Comparison of ENCODE assay signal across 8 mouse cellular contexts in the genomic region with DNA sequence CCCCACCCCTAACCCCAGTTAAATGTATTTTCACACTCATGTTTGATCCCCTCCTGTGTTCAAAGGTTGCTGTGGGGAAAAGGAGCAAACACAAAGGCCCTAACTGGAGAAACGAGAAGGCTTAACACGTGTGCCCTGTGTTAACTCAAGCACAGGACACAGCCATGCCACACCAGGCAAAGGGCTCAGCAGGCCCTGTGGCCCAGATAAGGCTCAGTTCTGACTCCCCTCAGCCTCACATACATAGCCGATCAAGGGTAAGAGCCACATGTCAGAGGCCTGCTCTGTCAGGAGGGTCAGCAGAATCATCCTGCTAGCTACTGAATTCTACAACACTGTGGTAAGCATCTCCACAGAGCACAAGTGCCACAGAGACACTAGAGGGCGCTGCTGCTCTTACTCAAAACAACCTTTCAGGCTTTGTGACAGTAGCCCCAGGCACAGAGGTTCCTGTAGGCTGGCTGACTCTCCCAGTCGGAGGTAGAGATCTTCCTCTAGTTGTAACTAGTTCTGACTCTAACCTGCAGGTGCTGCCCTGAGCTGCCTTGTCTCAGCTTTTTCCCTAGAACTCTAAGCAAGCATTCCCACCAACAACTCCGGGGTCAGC. TPM values are rescaled to one million over a fixed set of nuclear protein-coding genes. Genes with fewer than 3 reads are reported as not detected.
DNase-seq lines count a peak whose midpoint lies in the region; ATAC-seq and TF ChIP-seq lines count a peak whose summit lies in the region.

No protein-coding gene starts in this region.

- no peak overlapping the region for H3K4me3 ChIP-seq in embryonic facial prominence, embryonic 10.5 days
- no peak overlapping the region for H3K4me3 ChIP-seq in heart, adult 2 months
- H3K4me3 ChIP-seq in kidney, adult 2 months (ENCODE audit: insufficient read depth, low read depth, low read length), result no peak overlapping the region
- H3K4me3 ChIP-seq in limb, embryonic 11.5 days (ENCODE audit: low read depth, low read length), result no peak overlapping the region
- no peak overlapping the region for H3K4me3 ChIP-seq in midbrain, embryonic 16.5 days (ENCODE audit: low read depth, low read length)

- no peaks in the 10 kb centered on the region for H3K4me1 ChIP-seq in embryonic facial prominence, embryonic 10.5 days
- peaks cover 17% of the 10 kb centered on the region for H3K4me1 ChIP-seq in heart, adult 2 months (ENCODE audit: control insufficient read depth, insufficient read depth, low read length)
- peaks cover 13% of the 10 kb centered on the region for H3K4me1 ChIP-seq in kidney, adult 2 months (ENCODE audit: control insufficient read depth, insufficient read depth, low read length)
- H3K4me1 ChIP-seq in limb, embryonic 11.5 days (ENCODE audit: control insufficient read depth, insufficient read depth, low read length), result no peaks in the 10 kb centered on the region
- no peaks in the 10 kb centered on the region for H3K4me1 ChIP-seq in midbrain, embryonic 16.5 days (ENCODE audit: control insufficient read depth, insufficient read depth, low read length)

- no peak overlapping the region for H3K27ac ChIP-seq in embryonic facial prominence, embryonic 10.5 days (replicated peaks)
- H3K27ac ChIP-seq in heart, adult 2 months, result peak overlapping the region; percentile 31; the same call in 1 of the 2 replicates
- H3K27ac ChIP-seq in kidney, adult 2 months (ENCODE audit: insufficient read depth, low read depth, low read length), result no peak overlapping the region; the same call in 1 of the 2 replicates
- H3K27ac ChIP-seq in limb, embryonic 11.5 days (replicated peaks; ENCODE audit: low read depth, low read length), result no peak overlapping the region
- H3K27ac ChIP-seq in midbrain, embryonic 16.5 days (ENCODE audit: low read length), result no peak overlapping the region

- peak; percentile 98 for TF ChIP-seq EP300 in heart, adult 2 months (IDR thresholded peaks at IDR 0.05; ENCODE audit: insufficient read depth, low read depth, low read length)

- TF ChIP-seq POLR2A in heart, adult 2 months (IDR thresholded peaks at IDR 0.05; ENCODE audit: insufficient read depth, low read depth, low read length), result no peak
- TF ChIP-seq POLR2A in kidney, adult 2 months (IDR thresholded peaks at IDR 0.05; ENCODE audit: low read depth, low read length), result no peak

- H3K36me3 ChIP-seq in embryonic facial prominence, embryonic 10.5 days (replicated peaks), result no peaks in the 10 kb centered on the region; the same call in 1 of the 2 replicates
- H3K36me3 ChIP-seq in heart, adult 2 months (ENCODE audit: control insufficient read depth, insufficient read depth, low read length), result no peaks in the 10 kb centered on the region
- no peaks in the 10 kb centered on the region for H3K36me3 ChIP-seq in kidney, adult 2 months (ENCODE audit: control insufficient read depth, insufficient read depth, low read length)
- no peaks in the 10 kb centered on the region for H3K36me3 ChIP-seq in limb, embryonic 11.5 days (ENCODE audit: control insufficient read depth, insufficient read depth, low read length)
- peaks cover 13% of the 10 kb centered on the region; the same call in 1 of the 2 replicates for H3K36me3 ChIP-seq in midbrain, embryonic 16.5 days (ENCODE audit: control insufficient read depth, insufficient read depth, low read length)

- DNase-seq in 3T3-L1 (ENCODE audit: low read depth, low spot score), result peak; percentile 99
- DNase-seq in adrenal gland, postnatal 14 days, result peak; percentile 92
- peak; percentile 83 for DNase-seq in embryonic facial prominence, embryonic 10.5 days (ENCODE audit: low spot score)
- DNase-seq in heart, adult 2 months, result peak; percentile 81 to 82
- DNase-seq in kidney, adult 2 months, result peak; percentile 92
- peak; percentile 92 for DNase-seq in limb, embryonic 11.5 days (ENCODE audit: low spot score)
- DNase-seq in spleen, postnatal 10 days (ENCODE audit: low spot score in 2 of 2), result peak; percentile 61 to 88

- intact Hi-C loops in heart, adult 2 months (cut with DNase I), result loop anchor here (1.0 kb wide), 2 partner anchors 34 to 45 kb away; no protein-coding TSS in a partner anchor

- H3K9ac ChIP-seq in heart, adult 2 months (ENCODE audit: low read depth, low read length), result no peak overlapping the region
- no peak overlapping the region for H3K9ac ChIP-seq in limb, embryonic 11.5 days (ENCODE audit: low read length)
- no peak overlapping the region for H3K9ac ChIP-seq in midbrain, embryonic 16.5 days (ENCODE audit: low read depth, low read length)

- H3K9me3 ChIP-seq in embryonic facial prominence, embryonic 10.5 days, result no peaks in the 10 kb centered on the region
- H3K9me3 ChIP-seq in limb, embryonic 11.5 days (ENCODE audit: control insufficient read depth, low read length), result no peaks in the 10 kb centered on the region
- H3K9me3 ChIP-seq in midbrain, embryonic 16.5 days (replicated peaks; ENCODE audit: control insufficient read depth, low read length, poor library complexity, severe bottlenecking), result no peaks in the 10 kb centered on the region

- TF ChIP-seq CTCF in heart, adult 2 months (IDR thresholded peaks at IDR 0.05), result no peak
- peak; percentile 99 for TF ChIP-seq CTCF in kidney, adult 2 months (conservative IDR thresholded peaks at IDR 0.05; ENCODE audit: insufficient read depth, insufficient read length, low read depth, low read length)

- H3K79me2 ChIP-seq in heart, adult 2 months (replicated peaks; ENCODE audit: control insufficient read depth, insufficient read depth, low read length), result no peaks in the 10 kb centered on the region; the same call in none of the 2 replicates

- no peak; the same call in 1 of the 2 replicates for ATAC-seq in limb, embryonic 11.5 days (ENCODE audit: insufficient number of reproducible peaks, low FRiP score, low TSS enrichment, low read depth)
- peak; percentile 76 for ATAC-seq in midbrain, embryonic 16.5 days

- H3K4me2 ChIP-seq in limb, embryonic 11.5 days (ENCODE audit: low read depth, severe bottlenecking), result no peak overlapping the region
- no peak overlapping the region for H3K4me2 ChIP-seq in midbrain, embryonic 16.5 days (ENCODE audit: low read length)

- 43% methylated on average over 6 of the region's 6 CpGs for WGBS in embryonic facial prominence, embryonic 10.5 days
- WGBS in heart, adult 2 months, result 37% methylated on average over 6 of the region's 6 CpGs
- 36% methylated on average over 6 of the region's 6 CpGs for WGBS in kidney, adult 2 months
- 43% methylated on average over 6 of the region's 6 CpGs for WGBS in limb, embryonic 11.5 days
- WGBS in midbrain, embryonic 16.5 days, result 40% methylated on average over 6 of the region's 6 CpGs

- H3K27me3 ChIP-seq in embryonic facial prominence, embryonic 10.5 days (replicated peaks; ENCODE audit: low read depth, poor library complexity, severe bottlenecking), result peaks cover 46% of the 10 kb centered on the region
- H3K27me3 ChIP-seq in heart, adult 2 months (ENCODE audit: control insufficient read depth, insufficient read depth, low read length), result no peaks in the 10 kb centered on the region
- no peaks in the 10 kb centered on the region for H3K27me3 ChIP-seq in kidney, adult 2 months (replicated peaks; ENCODE audit: control insufficient read depth, insufficient read depth, low read length)
- H3K27me3 ChIP-seq in limb, embryonic 11.5 days (ENCODE audit: control insufficient read depth, insufficient read depth, low read length), result peaks cover 2% of the 10 kb centered on the region; the same call in 1 of the 2 replicates
- H3K27me3 ChIP-seq in midbrain, embryonic 16.5 days (ENCODE audit: control insufficient read depth, insufficient read depth, low read depth, low read length), result no peaks in the 10 kb centered on the region

RNA-seq across cellular contexts. Expression of gene Sfxn5, which starts 12.9 kb away (rescaled TPM):
- 21.7 and 31.8 TPM in 2 replicates for total RNA-seq in adrenal gland, postnatal 14 days (2021)
- polyA plus RNA-seq in embryonic facial prominence, embryonic 10.5 days (2016; fragmentation: Nextera tagmentation; extraction: Ambion mirVana), result 8.5 and 8.6 TPM in 2 replicates
- total RNA-seq in heart, adult 2 months (2021), result 1 to 10 TPM; 4.2 to 5.3 TPM
- 4.9 and 5.9 TPM in 2 replicates for polyA plus RNA-seq in heart, adult 2 months (2012; rRNA removed)
- polyA plus RNA-seq in kidney, adult 2 months (2012; rRNA removed), result 23.6 and 25.8 TPM in 2 replicates
- 4.8 and 6.7 TPM in 2 replicates for polyA plus RNA-seq in limb, embryonic 11.5 days (2014; fragmentation: Nextera tagmentation; extraction: Ambion mirVana)
- 27.6 and 41.3 TPM in 2 replicates for polyA plus RNA-seq in midbrain, embryonic 16.5 days (2015; fragmentation: Nextera tagmentation; extraction: Ambion mirVana)

RNA-seq across cellular contexts. Expression of gene Rab11fip5, which starts 28.3 kb away (rescaled TPM):
- total RNA-seq in adrenal gland, postnatal 14 days (2021), result 22.7 and 28.7 TPM in 2 replicates
- polyA plus RNA-seq in embryonic facial prominence, embryonic 10.5 days (2016; fragmentation: Nextera tagmentation; extraction: Ambion mirVana), result 2.3 and 3.6 TPM in 2 replicates
- total RNA-seq in heart, adult 2 months (2021), result 10 to 100 TPM; 59.3 to 73.9 TPM
- polyA plus RNA-seq in heart, adult 2 months (2012; rRNA removed), result 41.6 and 55.0 TPM in 2 replicates
- polyA plus RNA-seq in kidney, adult 2 months (2012; rRNA removed), result 56.8 and 63.6 TPM in 2 replicates
- 3.1 and 3.4 TPM in 2 replicates for polyA plus RNA-seq in limb, embryonic 11.5 days (2014; fragmentation: Nextera tagmentation; extraction: Ambion mirVana)
- 20.2 and 21.1 TPM in 2 replicates for polyA plus RNA-seq in midbrain, embryonic 16.5 days (2015; fragmentation: Nextera tagmentation; extraction: Ambion mirVana)
